Mouse (Mus musculus) liver, embryonic 13.5 days (tissue): ENCODE data around the gene Aplnr. TPM values are rescaled to one million over a fixed set of nuclear protein-coding genes. Genes with fewer than 3 reads are reported as not detected.

Source experiments
- ATAC-seq: fragments of 200-750 bp; cut with Nextera tagmentation; 2 replicates; pipeline ENCODE4 v1.8.0; 2017; ENCODE audit warnings: low read depth, mild to moderate bottlenecking, moderate number of reproducible peaks, moderate library complexity
- DNase-seq: peaks from one replicate; pipeline ENCODE4 v3.0.0; 2022
- H3K27ac ChIP-seq: fragments of 300-500 bp; sonication (generic); 2 replicates; pipeline ENCODE4 v1.5.1; 2015; ENCODE audit warnings: moderate library complexity, mild to moderate bottlenecking, inconsistent platforms
- H3K27me3 ChIP-seq: fragments of 300-500 bp; sonication (generic); 2 replicates; pipeline ENCODE4 v1.6.1; 2015; ENCODE audit warnings: mild to moderate bottlenecking, inconsistent platforms
- H3K36me3 ChIP-seq: fragments of 300-500 bp; sonication (generic); 2 replicates; pipeline ENCODE4 v1.6.1; 2015; ENCODE audit warnings: mild to moderate bottlenecking, inconsistent platforms
- H3K4me1 ChIP-seq: fragments of 300-500 bp; sonication (generic); replicated peaks from 2 replicates; pipeline ENCODE4 v1.6.1; 2015; ENCODE audit warnings: inconsistent platforms
- H3K4me2 ChIP-seq: fragments of 300-500 bp; sonication (generic); 2 replicates; pipeline ENCODE4 v1.6.1; 2015; ENCODE audit warnings: inconsistent platforms, mild to moderate bottlenecking, moderate library complexity
- H3K4me3 ChIP-seq: fragments of 300-500 bp; sonication (generic); replicated peaks from 2 replicates; pipeline ENCODE4 v1.5.1; 2015; ENCODE audit warnings: mild to moderate bottlenecking, inconsistent platforms
- H3K9ac ChIP-seq: fragments of 300-500 bp; sonication (generic); 2 replicates; pipeline ENCODE4 v1.6.1; 2015; ENCODE audit warnings: mild to moderate bottlenecking, inconsistent platforms
- H3K9me3 ChIP-seq: fragments of 300-500 bp; sonication (generic); replicated peaks from 2 replicates; pipeline ENCODE4 v1.6.1; 2016; ENCODE audit warnings: inconsistent platforms
- WGBS: fragments of 180-500 bp; shearing (Covaris S2); methylation state at CpG from one replicate; pipeline ENCODE4 v1.1.7; 2015; ENCODE audit not compliant: insufficient replicate concordance; 5-methylcytosine and 5-hydroxymethylcytosine counted together
- polyA plus RNA-seq: library from polyadenylated mRNA; unstranded; fragments of >200 nt; fragmentation: Nextera tagmentation; extraction: Ambion mirVana; gene quantifications from 2 replicates; pipeline ENCODE4 v1.2.1, GENCODE M21; 2015

Aplnr gene
- polyA plus RNA-seq, 1 experiment from 2014 or later = 2.0 TPM

GRCm38 (mm10) chr2:85139393-85139792 lies 3.4 kb downstream of the Aplnr start:
- H3K27me3 ChIP-seq = peaks cover 30% of the 10 kb centered on the region
- 23% methylated on average over 4 of the region's 4 CpGs for WGBS
- H3K4me2 ChIP-seq = no peak overlapping the region
- H3K9ac ChIP-seq = no peak overlapping the region
- H3K4me3 ChIP-seq = no peak overlapping the region
- H3K27ac ChIP-seq = no peak overlapping the region
- DNase-seq (no peak), ATAC-seq (no peak)
- no peaks in the 10 kb centered on the region for H3K9me3 ChIP-seq
- H3K4me1 ChIP-seq = peaks cover 17% of the 10 kb centered on the region
- no peaks in the 10 kb centered on the region for H3K36me3 ChIP-seq

- Histone ChIP-seq H3K27ac (no peak overlapping the region), H3K4me3 (no peak overlapping the region), H3K9me3 (no peaks in the 10 kb centered on the region), H3K27me3 (peaks cover 30% of the 10 kb centered on the region), H3K9ac (no peak overlapping the region), H3K36me3 (no peaks in the 10 kb centered on the region), H3K4me1 (peaks cover 17% of the 10 kb centered on the region), H3K4me2 (no peak overlapping the region)
- WGBS = 48% methylated on average over 7 of the region's 7 CpGs
- ATAC-seq (no peak), DNase-seq (no peak)
Observed at GRCm38 (mm10) chr2:85139846-85140245, 3.8 kb downstream of the Aplnr start.

- Histone ChIP-seq H3K27me3 (peaks cover 28% of the 10 kb centered on the region), H3K9ac (no peak overlapping the region), H3K27ac (no peak overlapping the region), H3K4me2 (no peak overlapping the region), H3K4me3 (no peak overlapping the region), H3K4me1 (peaks cover 17% of the 10 kb centered on the region), H3K36me3 (no peaks in the 10 kb centered on the region), H3K9me3 (no peaks in the 10 kb centered on the region)
- ATAC-seq (0 out of 2 replicates have a peak, but pooled peaks have one; percentile 39), DNase-seq (no peak)
Observed at GRCm38 (mm10) chr2:85140833-85141232, 4.8 kb downstream of the Aplnr start.

- Histone ChIP-seq H3K9ac (no peak overlapping the region), H3K27me3 (no peaks in the 10 kb centered on the region; the same call in 1 of the 2 replicates)
- WGBS = 52% methylated on average over 2 of the region's 2 CpGs
Observed at GRCm38 (mm10) chr2:85144908-85145307, 8.9 kb downstream of the Aplnr start.

GRCm38 (mm10) chr2:85145346-85145745 lies 9.3 kb downstream of the Aplnr start:
- no peak overlapping the region for H3K9ac ChIP-seq
- ATAC-seq (no peak), DNase-seq (no peak)
- H3K36me3 ChIP-seq = no peaks in the 10 kb centered on the region
- no peaks in the 10 kb centered on the region for H3K9me3 ChIP-seq
- WGBS = 37% methylated on average over 3 of the region's 3 CpGs
- H3K4me2 ChIP-seq = no peak overlapping the region
- no peak overlapping the region for H3K27ac ChIP-seq
- no peak overlapping the region for H3K4me3 ChIP-seq
- no peaks in the 10 kb centered on the region for H3K27me3 ChIP-seq
- peaks cover 6% of the 10 kb centered on the region for H3K4me1 ChIP-seq

More at GRCm38 (mm10) chr2:85144908-85145307, 8.9 kb downstream of the Aplnr start:
- Histone ChIP-seq H3K27ac (no peak overlapping the region), H3K36me3 (no peaks in the 10 kb centered on the region), H3K4me3 (no peak overlapping the region), H3K4me1 (peaks cover 9% of the 10 kb centered on the region), H3K4me2 (no peak overlapping the region), H3K9me3 (no peaks in the 10 kb centered on the region)
- no peak for ATAC-seq
- no peak for DNase-seq

GRCm38 (mm10) chr2:85147481-85147880 lies 11.5 kb downstream of the Aplnr start:
- Histone ChIP-seq H3K27ac (no peak overlapping the region), H3K36me3 (no peaks in the 10 kb centered on the region), H3K9me3 (no peaks in the 10 kb centered on the region), H3K4me1 (no peaks in the 10 kb centered on the region), H3K9ac (no peak overlapping the region), H3K4me3 (no peak overlapping the region), H3K27me3 (no peaks in the 10 kb centered on the region), H3K4me2 (no peak overlapping the region)
- DNase-seq (no peak), ATAC-seq (no peak)
- 38% methylated on average over 2 of the region's 2 CpGs for WGBS

DNA sequence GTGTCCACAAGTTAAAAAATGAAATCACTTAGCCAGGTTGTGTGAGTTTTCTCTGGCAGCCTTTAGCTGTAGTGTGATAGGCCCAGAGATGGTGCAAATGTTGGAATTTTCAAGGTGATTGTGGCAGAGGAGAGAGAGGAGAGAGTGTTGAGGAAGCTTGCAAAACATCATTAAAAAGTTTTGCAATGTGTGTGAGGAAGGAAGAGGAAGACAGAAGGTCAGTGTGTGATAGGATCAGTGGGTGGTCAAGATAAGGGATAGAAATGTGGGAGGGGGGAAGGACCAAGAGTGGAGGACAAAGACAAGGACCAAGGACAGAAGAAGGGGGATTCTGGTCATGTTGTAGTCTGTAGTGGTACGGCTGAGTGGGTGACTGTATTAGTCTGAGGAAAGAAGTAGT lies 14.3 kb downstream of the Aplnr start:
- no peak overlapping the region for H3K27ac ChIP-seq
- 24% methylated on average over 1 of the region's 1 CpGs for WGBS
- no peaks in the 10 kb centered on the region for H3K4me1 ChIP-seq
- no peak for ATAC-seq
- H3K4me2 ChIP-seq = no peak overlapping the region
- H3K9ac ChIP-seq = no peak overlapping the region
- H3K36me3 ChIP-seq = no peaks in the 10 kb centered on the region
- no peak overlapping the region for H3K4me3 ChIP-seq
- no peaks in the 10 kb centered on the region for H3K27me3 ChIP-seq
- no peak for DNase-seq
- H3K9me3 ChIP-seq = no peaks in the 10 kb centered on the region

DNA sequence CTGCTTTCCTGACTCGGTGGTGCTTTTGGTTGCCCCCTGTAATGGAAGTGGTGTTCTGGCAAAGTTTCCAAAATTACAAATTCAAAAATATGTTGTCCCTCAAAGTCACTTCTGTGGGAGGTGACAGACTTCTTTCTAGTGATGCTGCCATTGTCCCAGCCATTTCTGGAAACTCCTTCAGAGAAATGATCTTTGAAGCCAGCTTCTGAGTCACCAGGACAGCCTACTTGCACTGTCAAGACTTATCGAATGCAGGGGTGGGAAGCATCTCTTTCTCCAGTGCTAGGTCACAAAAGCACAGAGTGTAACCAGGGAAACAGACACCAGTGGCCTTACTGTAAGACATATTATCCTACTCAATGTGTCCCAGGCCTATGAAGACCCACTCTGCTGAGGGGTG lies 15.2 kb downstream of the Aplnr start:
- no peaks in the 10 kb centered on the region for H3K4me1 ChIP-seq
- no peak overlapping the region for H3K4me2 ChIP-seq
- no peak overlapping the region for H3K9ac ChIP-seq
- no peaks in the 10 kb centered on the region for H3K27me3 ChIP-seq
- no peaks in the 10 kb centered on the region for H3K9me3 ChIP-seq
- H3K4me3 ChIP-seq = no peak overlapping the region
- DNase-seq (no peak), ATAC-seq (no peak)
- no peak overlapping the region for H3K27ac ChIP-seq
- WGBS = 61% methylated on average over 2 of the region's 2 CpGs
- no peaks in the 10 kb centered on the region for H3K36me3 ChIP-seq

- Histone ChIP-seq H3K36me3 (no peaks in the 10 kb centered on the region), H3K27me3 (no peaks in the 10 kb centered on the region), H3K9me3 (no peaks in the 10 kb centered on the region), H3K4me2 (no peak overlapping the region), H3K9ac (no peak overlapping the region), H3K4me1 (no peaks in the 10 kb centered on the region), H3K27ac (no peak overlapping the region), H3K4me3 (no peak overlapping the region)
- 65% methylated on average over 9 of the region's 9 CpGs for WGBS
- DNase-seq (no peak), ATAC-seq (no peak)
Observed at GRCm38 (mm10) chr2:85155334-85155733, 19.3 kb downstream of the Aplnr start.

GRCm38 (mm10) chr2:85156136-85156535 lies 20.1 kb downstream of the Aplnr start:
- Histone ChIP-seq H3K9ac (no peak overlapping the region), H3K9me3 (no peaks in the 10 kb centered on the region), H3K4me3 (no peak overlapping the region), H3K4me1 (no peaks in the 10 kb centered on the region), H3K27ac (no peak overlapping the region), H3K27me3 (no peaks in the 10 kb centered on the region), H3K4me2 (no peak overlapping the region), H3K36me3 (no peaks in the 10 kb centered on the region)
- DNase-seq = no peak
- 37% methylated on average over 5 of the region's 5 CpGs for WGBS
- no peak for ATAC-seq

DNA sequence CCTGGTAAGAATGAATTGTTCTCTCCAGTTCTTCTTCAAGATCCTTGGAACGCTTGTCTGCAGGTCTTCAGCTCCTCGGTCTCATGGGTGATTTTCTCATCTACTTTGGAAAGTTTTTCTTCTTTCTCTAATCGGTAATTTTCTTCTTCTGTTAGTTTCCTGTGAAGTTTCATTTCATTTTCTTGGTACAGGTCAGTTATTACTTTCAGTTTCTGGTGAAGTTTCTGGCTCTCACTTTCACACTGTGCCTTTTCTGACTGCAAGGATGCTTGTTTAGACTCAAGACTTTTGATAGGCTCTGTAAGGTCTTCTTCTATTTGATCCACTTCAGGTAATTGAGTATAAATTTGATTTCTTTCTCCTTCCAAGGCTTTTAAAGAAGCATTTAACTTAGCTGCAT lies 21.4 kb downstream of the Aplnr start:
- H3K9me3 ChIP-seq = no peaks in the 10 kb centered on the region
- no peak overlapping the region for H3K9ac ChIP-seq
- no peak overlapping the region for H3K4me3 ChIP-seq
- WGBS = 70% methylated on average over 3 of the region's 3 CpGs
- no peaks in the 10 kb centered on the region for H3K36me3 ChIP-seq
- DNase-seq (no peak), ATAC-seq (no peak)
- H3K27ac ChIP-seq = no peak overlapping the region
- no peaks in the 10 kb centered on the region for H3K27me3 ChIP-seq
- no peaks in the 10 kb centered on the region for H3K4me1 ChIP-seq
- no peak overlapping the region for H3K4me2 ChIP-seq

DNA sequence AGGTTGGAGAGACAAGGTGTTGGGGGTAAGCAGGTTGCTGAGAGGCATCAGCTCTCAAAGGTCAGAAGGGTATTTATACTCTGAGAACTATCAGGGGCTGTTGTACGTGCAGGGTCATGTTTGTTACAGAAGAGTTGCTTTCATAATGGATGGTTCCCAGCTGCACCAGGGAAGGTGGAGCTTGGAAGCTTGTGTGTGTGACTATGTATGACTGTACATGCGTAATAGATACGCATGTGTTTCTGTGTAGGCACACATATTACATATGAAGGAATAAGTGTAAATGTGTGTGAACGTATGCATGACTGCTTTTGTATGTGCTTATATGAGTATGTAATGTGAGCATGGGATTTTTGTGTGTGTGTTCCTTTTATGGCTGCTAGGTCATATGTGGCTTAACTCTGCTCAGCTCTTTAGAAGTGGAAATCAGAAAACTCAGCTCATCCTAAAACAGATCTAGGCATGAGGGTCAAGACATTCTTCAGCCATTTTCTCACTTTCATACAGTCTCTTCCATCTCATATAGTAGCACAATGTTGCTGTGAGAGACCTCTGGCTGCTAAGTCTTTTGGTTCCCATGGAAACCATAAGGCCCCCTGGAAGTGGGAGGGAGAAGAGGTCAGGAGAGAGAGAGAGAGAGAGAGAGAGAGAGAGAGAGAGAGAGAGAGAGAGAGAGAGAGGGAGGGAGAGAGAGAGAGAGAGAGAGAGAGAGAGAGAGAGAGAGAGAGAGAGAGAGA lies 25.0 kb downstream of the Aplnr start:
- WGBS = 61% methylated on average over 4 of the region's 4 CpGs
- DNase-seq (no peak), ATAC-seq (no peak)
- Histone ChIP-seq H3K4me2 (no peak overlapping the region), H3K9me3 (no peaks in the 10 kb centered on the region), H3K27ac (no peak overlapping the region), H3K9ac (no peak overlapping the region), H3K4me1 (no peaks in the 10 kb centered on the region), H3K4me3 (no peak overlapping the region), H3K36me3 (no peaks in the 10 kb centered on the region), H3K27me3 (no peaks in the 10 kb centered on the region)
